Mouse (Mus musculus): Measurements from ENCODE around the gene Pou2f3. TPM values are rescaled to one million over a fixed set of nuclear protein-coding genes. Genes with fewer than 3 reads are reported as not detected.
A peak's percentile ranks its signal among the peaks of the same experiment; 100 is the strongest.

Pou2f3 gene
- polyA plus RNA-seq, 1 experiment from 2014 or later = 0.89 TPM

DNA sequence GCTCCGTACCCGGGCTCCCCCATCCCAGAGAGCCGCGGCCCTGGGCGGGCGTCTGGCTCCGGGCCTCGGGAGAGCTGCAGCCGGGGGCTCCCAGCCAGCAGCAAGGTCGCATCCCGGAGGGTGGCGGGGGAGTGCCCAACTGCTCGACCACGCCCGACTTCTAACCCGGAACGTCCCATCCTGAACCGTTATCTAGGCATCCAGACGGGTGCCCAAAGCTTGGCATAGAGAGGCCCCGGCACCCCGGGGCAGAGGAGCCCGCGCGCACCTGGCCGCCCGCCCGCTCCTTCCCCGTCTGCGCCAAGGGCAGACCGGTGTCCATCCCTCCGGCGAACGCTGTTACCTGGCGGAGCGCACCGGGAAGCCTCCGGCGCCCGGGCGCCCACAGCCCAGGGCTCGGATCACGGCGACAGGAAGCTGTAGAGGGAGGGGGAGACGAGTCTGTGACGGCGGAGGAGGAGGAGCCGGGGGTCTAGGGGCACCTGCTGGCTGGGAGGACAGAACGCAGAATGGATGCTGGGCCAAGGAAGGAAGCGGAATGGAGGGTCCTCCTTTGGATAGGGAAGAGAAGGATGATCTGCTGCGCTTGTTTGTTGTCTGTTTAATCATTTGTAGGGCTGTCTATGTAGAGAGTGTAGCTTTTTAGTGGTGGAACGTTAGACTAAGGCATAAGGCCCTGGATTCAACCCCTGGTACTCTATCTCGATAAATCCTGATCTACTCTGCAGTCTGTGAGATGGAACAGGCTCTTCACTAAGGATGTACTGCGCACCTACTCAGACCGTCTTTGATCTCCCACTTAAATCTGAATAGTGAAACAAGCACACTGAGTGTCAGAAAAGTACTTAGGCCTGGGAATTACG, 93.8 kb downstream of the Pou2f3 start, which contains the start of gene Tmem136:
Tmem136 (minus strand) TSS at position 437 of the 863 bp plus-strand sequence.
- ATAC-seq (replicated peaks; ENCODE audit: low FRiP score, low TSS enrichment, low read depth) = peak; percentile 92
- peak; percentile 78 for DNase-seq (ENCODE audit: low spot score)
- Histone ChIP-seq H3K36me3 (ENCODE audit: control insufficient read depth, insufficient read depth, low read length) (peaks cover 4% of the 10 kb centered on the region; the same call in 1 of the 2 replicates), H3K27me3 (replicated peaks; ENCODE audit: control insufficient read depth, insufficient read depth, low read length) (no peaks in the 10 kb centered on the region), H3K4me1 (replicated peaks; ENCODE audit: control insufficient read depth, insufficient read depth, low read length) (peaks cover 11% of the 10 kb centered on the region), H3K9ac (ENCODE audit: low read length) (peak within 1 kb of the TSS; percentile 72), H3K9me3 (ENCODE audit: control insufficient read depth, low read length) (no peaks in the 10 kb centered on the region), H3K4me2 (ENCODE audit: low read length) (peak within 1 kb of the TSS; percentile 65), H3K4me3 (ENCODE audit: low read depth, low read length) (peak within 1 kb of the TSS; percentile 74), H3K27ac (ENCODE audit: low read depth) (peak within 1 kb of the TSS; percentile 1; the same call in 1 of the 2 replicates)
- WGBS = 4% methylated on average over 55 of the region's 55 CpGs

- Histone ChIP-seq H3K27me3 (replicated peaks; ENCODE audit: control insufficient read depth, insufficient read depth, low read length) (no peaks in the 10 kb centered on the region), H3K4me1 (replicated peaks; ENCODE audit: control insufficient read depth, insufficient read depth, low read length) (peaks cover 11% of the 10 kb centered on the region), H3K9me3 (ENCODE audit: control insufficient read depth, low read length) (no peaks in the 10 kb centered on the region), H3K36me3 (ENCODE audit: control insufficient read depth, insufficient read depth, low read length) (peaks cover 9% of the 10 kb centered on the region; the same call in 1 of the 2 replicates), H3K27ac (ENCODE audit: low read depth) (peak overlapping the region; percentile 1; the same call in 1 of the 2 replicates), H3K9ac (ENCODE audit: low read length) (peak overlapping the region; percentile 72), H3K4me2 (ENCODE audit: low read length) (peak overlapping the region; percentile 65), H3K4me3 (ENCODE audit: low read depth, low read length) (peak overlapping the region; percentile 74)
- DNase-seq (ENCODE audit: low spot score) (no peak), ATAC-seq (replicated peaks; ENCODE audit: low FRiP score, low TSS enrichment, low read depth) (no peak)
- WGBS = 29% methylated on average over 12 of the region's 12 CpGs
Observed at GRCm38 (mm10) chr9:43115431-43116133, 94.6 kb downstream of the Pou2f3 start.

DNA sequence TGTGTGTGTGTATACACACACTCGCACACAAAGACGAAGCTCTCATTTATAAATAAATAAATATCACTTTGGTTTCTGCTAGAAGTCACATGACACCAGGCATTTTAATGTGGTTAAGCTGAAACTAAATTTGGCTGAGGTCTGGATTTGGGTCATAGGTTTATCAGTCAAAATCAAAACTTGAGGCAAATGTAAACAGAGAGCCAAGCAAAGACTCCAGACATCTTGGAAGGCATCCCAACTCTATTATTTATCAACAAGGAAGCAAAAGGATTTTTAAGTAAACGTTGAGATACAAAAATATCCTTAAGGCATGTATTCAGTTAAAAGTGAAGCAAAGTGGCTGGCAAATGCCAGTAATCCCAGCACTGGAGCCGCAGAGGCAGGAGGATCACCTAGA, 95.3 kb downstream of the Pou2f3 start:
- H3K27ac ChIP-seq (ENCODE audit: low read depth) = no peak overlapping the region
- DNase-seq (ENCODE audit: low spot score) (no peak), ATAC-seq (replicated peaks; ENCODE audit: low FRiP score, low TSS enrichment, low read depth) (no peak)
- H3K9ac ChIP-seq (ENCODE audit: low read length) = no peak overlapping the region
- peaks cover 13% of the 10 kb centered on the region; the same call in 1 of the 2 replicates for H3K36me3 ChIP-seq (ENCODE audit: control insufficient read depth, insufficient read depth, low read length)
- peaks cover 11% of the 10 kb centered on the region for H3K4me1 ChIP-seq (replicated peaks; ENCODE audit: control insufficient read depth, insufficient read depth, low read length)
- WGBS = 72% methylated on average over 4 of the region's 4 CpGs
- peak overlapping the region; percentile 65; the same call in 1 of the 2 replicates for H3K4me2 ChIP-seq (ENCODE audit: low read length)
- H3K27me3 ChIP-seq (replicated peaks; ENCODE audit: control insufficient read depth, insufficient read depth, low read length) = no peaks in the 10 kb centered on the region
- H3K4me3 ChIP-seq (ENCODE audit: low read depth, low read length) = no peak overlapping the region
- no peaks in the 10 kb centered on the region for H3K9me3 ChIP-seq (ENCODE audit: control insufficient read depth, low read length)

- H3K9ac ChIP-seq (ENCODE audit: low read length) = no peak overlapping the region
- no peak for ATAC-seq (replicated peaks; ENCODE audit: low FRiP score, low TSS enrichment, low read depth)
- DNase-seq (ENCODE audit: low spot score) = no peak
- no peak overlapping the region for H3K4me2 ChIP-seq (ENCODE audit: low read length)
- no peaks in the 10 kb centered on the region for H3K9me3 ChIP-seq (ENCODE audit: control insufficient read depth, low read length)
- no peaks in the 10 kb centered on the region for H3K27me3 ChIP-seq (replicated peaks; ENCODE audit: control insufficient read depth, insufficient read depth, low read length)
- no peak overlapping the region for H3K27ac ChIP-seq (ENCODE audit: low read depth)
- peaks cover 13% of the 10 kb centered on the region; the same call in 1 of the 2 replicates for H3K36me3 ChIP-seq (ENCODE audit: control insufficient read depth, insufficient read depth, low read length)
- H3K4me3 ChIP-seq (ENCODE audit: low read depth, low read length) = no peak overlapping the region
- peaks cover 18% of the 10 kb centered on the region for H3K4me1 ChIP-seq (replicated peaks; ENCODE audit: control insufficient read depth, insufficient read depth, low read length)
- 89% methylated on average over 8 of the region's 8 CpGs for WGBS
Observed at GRCm38 (mm10) chr9:43110286-43110980, 99.7 kb downstream of the Pou2f3 start.

- H3K27ac ChIP-seq (ENCODE audit: low read depth) = no peak overlapping the region
- ATAC-seq (replicated peaks; ENCODE audit: low FRiP score, low TSS enrichment, low read depth) = no peak
- no peak for DNase-seq (ENCODE audit: low spot score)
- peaks cover 17% of the 10 kb centered on the region for H3K4me1 ChIP-seq (replicated peaks; ENCODE audit: control insufficient read depth, insufficient read depth, low read length)
- no peaks in the 10 kb centered on the region for H3K9me3 ChIP-seq (ENCODE audit: control insufficient read depth, low read length)
- H3K4me3 ChIP-seq (ENCODE audit: low read depth, low read length) = no peak overlapping the region
- no peak overlapping the region for H3K9ac ChIP-seq (ENCODE audit: low read length)
- no peak overlapping the region for H3K4me2 ChIP-seq (ENCODE audit: low read length)
- H3K36me3 ChIP-seq (ENCODE audit: control insufficient read depth, insufficient read depth, low read length) = peaks cover 13% of the 10 kb centered on the region; the same call in 1 of the 2 replicates
- WGBS = 88% methylated on average over 7 of the region's 7 CpGs
- no peaks in the 10 kb centered on the region for H3K27me3 ChIP-seq (replicated peaks; ENCODE audit: control insufficient read depth, insufficient read depth, low read length)
Observed at GRCm38 (mm10) chr9:43109125-43109524, 101.0 kb downstream of the Pou2f3 start.

GRCm38 (mm10) chr9:43108721-43109120, 101.4 kb downstream of the Pou2f3 start:
- H3K4me1 ChIP-seq (replicated peaks; ENCODE audit: control insufficient read depth, insufficient read depth, low read length) = peaks cover 20% of the 10 kb centered on the region
- WGBS = 85% methylated on average over 3 of the region's 3 CpGs
- H3K4me2 ChIP-seq (ENCODE audit: low read length) = no peak overlapping the region
- peaks cover 13% of the 10 kb centered on the region; the same call in 1 of the 2 replicates for H3K36me3 ChIP-seq (ENCODE audit: control insufficient read depth, insufficient read depth, low read length)
- H3K4me3 ChIP-seq (ENCODE audit: low read depth, low read length) = no peak overlapping the region
- H3K9me3 ChIP-seq (ENCODE audit: control insufficient read depth, low read length) = no peaks in the 10 kb centered on the region
- no peak overlapping the region for H3K9ac ChIP-seq (ENCODE audit: low read length)
- DNase-seq (ENCODE audit: low spot score) = no peak
- H3K27me3 ChIP-seq (replicated peaks; ENCODE audit: control insufficient read depth, insufficient read depth, low read length) = no peaks in the 10 kb centered on the region
- ATAC-seq (replicated peaks; ENCODE audit: low FRiP score, low TSS enrichment, low read depth) = no peak
- H3K27ac ChIP-seq (ENCODE audit: low read depth) = no peak overlapping the region

GRCm38 (mm10) chr9:43108081-43108480, 102.1 kb downstream of the Pou2f3 start:
- peaks cover 26% of the 10 kb centered on the region for H3K4me1 ChIP-seq (replicated peaks; ENCODE audit: control insufficient read depth, insufficient read depth, low read length)
- no peaks in the 10 kb centered on the region for H3K9me3 ChIP-seq (ENCODE audit: control insufficient read depth, low read length)
- peaks cover 13% of the 10 kb centered on the region; the same call in 1 of the 2 replicates for H3K36me3 ChIP-seq (ENCODE audit: control insufficient read depth, insufficient read depth, low read length)
- no peak overlapping the region for H3K4me3 ChIP-seq (ENCODE audit: low read depth, low read length)
- H3K4me2 ChIP-seq (ENCODE audit: low read length) = no peak overlapping the region
- ATAC-seq (replicated peaks; ENCODE audit: low FRiP score, low TSS enrichment, low read depth) (no peak), DNase-seq (ENCODE audit: low spot score) (no peak)
- H3K9ac ChIP-seq (ENCODE audit: low read length) = no peak overlapping the region
- H3K27me3 ChIP-seq (replicated peaks; ENCODE audit: control insufficient read depth, insufficient read depth, low read length) = no peaks in the 10 kb centered on the region
- no peak overlapping the region for H3K27ac ChIP-seq (ENCODE audit: low read depth)
- 94% methylated on average over 1 of the region's 1 CpGs for WGBS

GRCm38 (mm10) chr9:43107555-43107954, 102.6 kb downstream of the Pou2f3 start:
- H3K4me1 ChIP-seq (replicated peaks; ENCODE audit: control insufficient read depth, insufficient read depth, low read length) = peaks cover 30% of the 10 kb centered on the region
- H3K36me3 ChIP-seq (ENCODE audit: control insufficient read depth, insufficient read depth, low read length) = peaks cover 13% of the 10 kb centered on the region; the same call in 1 of the 2 replicates
- no peak overlapping the region for H3K9ac ChIP-seq (ENCODE audit: low read length)
- peak overlapping the region; percentile 85; the same call in 1 of the 2 replicates for H3K4me2 ChIP-seq (ENCODE audit: low read length)
- no peaks in the 10 kb centered on the region for H3K27me3 ChIP-seq (replicated peaks; ENCODE audit: control insufficient read depth, insufficient read depth, low read length)
- ATAC-seq (replicated peaks; ENCODE audit: low FRiP score, low TSS enrichment, low read depth) = no peak
- no peak overlapping the region for H3K27ac ChIP-seq (ENCODE audit: low read depth)
- no peak overlapping the region for H3K4me3 ChIP-seq (ENCODE audit: low read depth, low read length)
- WGBS = 49% methylated on average over 5 of the region's 5 CpGs
- H3K9me3 ChIP-seq (ENCODE audit: control insufficient read depth, low read length) = no peaks in the 10 kb centered on the region
- no peak for DNase-seq (ENCODE audit: low spot score)
